Mouse (Mus musculus) spleen, adult 2 months (tissue): Measurements from ENCODE around the gene Ldhal6b. TPM values are rescaled to one million over a fixed set of nuclear protein-coding genes. Genes with fewer than 3 reads are reported as not detected.

Experiments
- DNase-seq, 2 experiments: peaks; one replicate each; pipeline versions ENCODE4 v3.0.0 to v3.0.0-alpha.2; 2012 to 2021; ENCODE audit warnings: low spot score in 2 of 2, low read depth in 1 of 2
- H3K27ac ChIP-seq: fragments of 200-500 bp; 2 replicates; pipeline ENCODE4 v1.5.1; 2012; ENCODE audit warnings: low read length, inconsistent platforms; ENCODE audit not compliant: insufficient read depth
- H3K27me3 ChIP-seq: fragments of 200-500 bp; 2 replicates; pipeline ENCODE4 v1.6.1; 2012; ENCODE audit warnings: mild to moderate bottlenecking, moderate library complexity, low read length, inconsistent platforms; ENCODE audit not compliant: control insufficient read depth, insufficient read depth
- H3K36me3 ChIP-seq: fragments of 200-500 bp; 2 replicates; pipeline ENCODE4 v1.6.1; 2012; ENCODE audit warnings: mild to moderate bottlenecking, low read length, inconsistent platforms; ENCODE audit not compliant: control insufficient read depth, insufficient read depth
- H3K4me1 ChIP-seq: fragments of 200-500 bp; 2 replicates; pipeline ENCODE4 v1.6.1; 2011; ENCODE audit warnings: inconsistent platforms; ENCODE audit not compliant: control insufficient read depth, insufficient read depth, insufficient read length
- H3K4me3 ChIP-seq: fragments of 200-500 bp; 2 replicates; pipeline ENCODE4 v1.5.1; 2011; ENCODE audit warnings: mild to moderate bottlenecking, inconsistent platforms; ENCODE audit not compliant: insufficient read depth, insufficient read length; ENCODE audit errors: extremely low read depth
- CTCF ChIP-seq: fragments of 200-500 bp; IDR thresholded peaks from 2 replicates; pipeline ENCODE4 v1.5.1; 2011; ENCODE audit warnings: mild to moderate bottlenecking, inconsistent platforms; ENCODE audit not compliant: insufficient read depth, insufficient read length, insufficient replicate concordance; ENCODE audit errors: extremely low read depth
- POLR2A ChIP-seq: fragments of 200-500 bp; IDR thresholded peaks from 2 replicates; pipeline ENCODE4 v1.6.1; 2011; ENCODE audit warnings: low read depth, low read length, inconsistent platforms
- WGBS: fragments of 180-500 bp; shearing (Covaris S2); methylation state at CpG from one replicate; pipeline ENCODE4 v1.1.7; 2018; 5-methylcytosine and 5-hydroxymethylcytosine counted together
- polyA plus RNA-seq: library from polyadenylated mRNA; depleted of rRNA; stranded (reverse); fragments of >200 nt; gene quantifications from 2 replicates; pipeline ENCODE4 v1.2.3, GENCODE M21; 2012

Gene Ldhal6b
- polyA plus RNA-seq, 1 experiment, result 0.44 TPM

DNA sequence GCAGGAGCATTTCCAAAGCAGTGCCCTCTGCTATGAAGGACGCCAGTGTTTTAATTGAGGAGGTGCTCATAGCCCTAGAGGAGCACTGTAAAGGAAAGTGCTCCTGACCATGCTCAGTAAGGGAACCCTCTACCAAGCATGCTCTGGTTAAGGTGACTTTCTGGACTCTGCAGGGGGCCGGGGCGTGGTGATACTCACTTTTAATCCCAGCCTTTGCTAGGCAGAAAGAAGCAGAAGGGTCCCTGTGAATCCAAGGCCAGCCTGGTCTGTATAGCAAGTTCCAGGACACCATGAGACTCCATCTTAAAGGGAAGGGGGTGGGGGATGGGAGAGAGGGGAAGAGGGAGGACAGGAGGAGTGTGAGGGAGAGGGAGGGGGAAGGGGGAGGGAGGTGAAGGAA lies 30.2 kb downstream of the Ldhal6b start:
- H3K27ac ChIP-seq, result no peak overlapping the region
- DNase-seq, result no peak
- no peaks in the 10 kb centered on the region for H3K27me3 ChIP-seq
- WGBS, result 97% methylated on average over 3 of the region's 3 CpGs
- H3K4me1 ChIP-seq, result no peaks in the 10 kb centered on the region
- H3K36me3 ChIP-seq, result no peaks in the 10 kb centered on the region
- H3K4me3 ChIP-seq, result no peak overlapping the region
- no peak for TF ChIP-seq POLR2A
- TF ChIP-seq CTCF, result no peak

DNA sequence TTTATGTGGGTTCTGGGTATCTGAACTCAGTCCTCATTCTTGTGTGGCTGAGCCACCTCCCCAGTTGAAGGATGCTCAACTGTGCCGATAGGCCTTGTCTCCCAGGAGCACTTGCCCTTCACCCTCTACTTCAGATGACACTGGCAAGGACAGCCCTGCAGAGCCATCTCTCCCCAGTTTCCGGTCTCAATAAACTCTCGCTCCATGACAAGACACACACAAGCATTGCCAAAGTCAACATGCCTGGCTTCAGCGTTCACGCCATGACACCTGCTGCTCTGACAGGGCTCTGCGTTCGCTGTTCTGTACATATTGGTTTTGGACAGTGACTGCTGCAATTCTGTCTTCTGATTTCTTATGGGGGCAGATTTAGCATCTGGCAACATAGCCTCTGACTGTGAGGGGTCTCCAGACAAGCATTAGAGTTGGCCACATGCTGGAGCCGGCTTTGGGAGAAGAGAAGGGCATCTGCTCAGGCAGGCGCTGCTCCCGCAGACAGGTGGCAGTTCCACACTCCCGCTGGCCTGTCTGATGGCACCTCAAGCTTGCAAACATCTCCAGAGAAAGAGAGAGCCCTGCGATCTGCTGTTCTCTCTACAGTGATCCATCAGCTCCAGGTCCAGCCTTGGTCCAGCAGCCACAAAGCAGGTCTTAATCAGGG lies 31.6 kb downstream of the Ldhal6b start:
- H3K4me3 ChIP-seq, result no peak overlapping the region
- no peaks in the 10 kb centered on the region for H3K27me3 ChIP-seq
- no peak overlapping the region for H3K27ac ChIP-seq
- no peak for DNase-seq
- WGBS, result 95% methylated on average over 12 of the region's 12 CpGs
- no peaks in the 10 kb centered on the region for H3K36me3 ChIP-seq
- no peak for TF ChIP-seq CTCF
- no peak for TF ChIP-seq POLR2A
- no peaks in the 10 kb centered on the region for H3K4me1 ChIP-seq

DNA sequence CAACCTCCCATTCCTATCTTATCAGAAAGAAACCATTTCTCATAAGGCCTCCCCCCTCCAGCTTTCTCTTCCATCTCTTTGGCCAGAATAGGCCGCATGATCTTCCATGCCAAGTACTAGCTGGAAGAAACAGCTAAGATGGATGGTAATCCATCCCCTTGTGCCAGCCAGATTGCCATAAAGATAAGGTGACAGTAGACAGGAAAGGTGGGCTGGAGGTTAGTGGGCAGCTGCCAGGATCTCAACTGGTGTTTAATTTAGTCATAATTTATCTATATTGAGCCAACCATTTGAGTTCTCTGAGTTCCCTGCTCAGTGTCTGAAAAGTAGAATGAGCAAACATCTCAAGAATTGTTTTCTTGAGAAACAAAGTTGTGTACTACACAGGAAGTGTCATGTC lies 32.9 kb downstream of the Ldhal6b start:
- no peak for DNase-seq
- no peaks in the 10 kb centered on the region for H3K36me3 ChIP-seq
- WGBS, result 93% methylated on average over 1 of the region's 1 CpGs
- no peak overlapping the region for H3K4me3 ChIP-seq
- no peaks in the 10 kb centered on the region for H3K4me1 ChIP-seq
- TF ChIP-seq POLR2A (no peak), CTCF (no peak)
- H3K27ac ChIP-seq, result no peak overlapping the region
- no peaks in the 10 kb centered on the region for H3K27me3 ChIP-seq

DNA sequence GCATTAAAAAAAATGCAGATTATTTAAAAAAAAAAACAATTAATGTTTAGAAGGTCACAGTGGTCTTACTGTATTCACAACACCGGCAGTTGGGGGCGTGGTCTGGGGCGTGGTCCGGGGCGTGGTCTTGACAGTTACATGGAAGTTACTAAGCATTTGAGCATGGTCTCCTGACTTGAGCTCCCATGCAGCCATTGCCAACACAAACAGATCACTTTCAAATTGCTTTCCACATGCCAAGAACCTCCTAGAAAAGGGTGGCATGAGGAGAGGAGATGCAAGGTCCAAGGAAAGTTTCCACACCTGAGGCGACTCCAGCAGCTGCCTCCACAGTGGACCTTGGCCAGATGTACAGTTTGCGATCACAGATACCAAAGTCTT lies 40.6 kb downstream of the Ldhal6b start:
- TF ChIP-seq POLR2A (no peak), CTCF (no peak)
- no peaks in the 10 kb centered on the region for H3K4me1 ChIP-seq
- WGBS, result 31% methylated on average over 7 of the region's 7 CpGs
- H3K36me3 ChIP-seq, result no peaks in the 10 kb centered on the region
- no peaks in the 10 kb centered on the region for H3K27me3 ChIP-seq
- no peak overlapping the region for H3K4me3 ChIP-seq
- H3K27ac ChIP-seq, result no peak overlapping the region
- no peak for DNase-seq

DNA sequence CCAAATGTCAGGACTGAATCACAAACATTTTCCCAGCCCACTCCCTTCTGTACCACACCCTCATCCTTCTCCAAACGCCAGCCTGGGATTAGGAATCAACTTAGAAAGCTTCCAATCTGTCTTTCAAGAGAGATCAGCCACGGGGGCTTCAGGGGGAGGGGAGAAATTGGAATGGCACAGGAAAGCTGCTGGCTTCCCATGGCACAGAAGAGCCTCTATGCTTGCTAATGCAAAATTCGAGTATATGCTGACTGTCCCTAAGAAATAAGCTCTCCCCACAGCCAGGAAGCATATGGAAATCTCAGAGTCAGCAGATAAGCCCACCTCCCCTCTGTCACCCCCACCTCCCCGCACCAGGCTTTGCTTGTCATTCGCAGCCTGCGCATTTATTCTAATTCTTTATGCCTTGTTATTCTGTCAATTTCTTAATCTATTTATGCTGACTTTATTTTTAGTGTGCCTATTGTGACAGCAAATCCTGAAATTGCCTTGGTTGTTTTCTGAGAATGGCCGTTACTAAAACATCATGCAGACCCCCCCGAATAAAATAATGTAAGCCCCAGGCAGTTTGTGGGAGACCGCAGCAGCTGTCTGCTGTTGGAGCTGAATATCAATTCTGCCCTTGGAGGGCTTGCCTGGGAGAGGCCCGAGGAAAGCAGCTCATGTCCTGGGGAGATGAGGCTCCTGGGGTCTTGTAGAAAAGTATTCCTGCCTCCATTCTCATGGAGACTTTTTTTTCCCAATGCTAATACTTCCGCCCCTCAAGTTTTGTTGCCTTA lies 41.2 kb downstream of the Ldhal6b start:
- H3K4me3 ChIP-seq, result no peak overlapping the region
- whole genome bisulfite sequencing, result 61% methylated on average over 11 of the region's 11 CpGs
- no peaks in the 10 kb centered on the region for H3K27me3 ChIP-seq
- no peaks in the 10 kb centered on the region for H3K4me1 ChIP-seq
- no peaks in the 10 kb centered on the region for H3K36me3 ChIP-seq
- DNase-seq, result no peak
- no peak overlapping the region for H3K27ac ChIP-seq
- no peak for TF ChIP-seq CTCF
- TF ChIP-seq POLR2A, result no peak

DNA sequence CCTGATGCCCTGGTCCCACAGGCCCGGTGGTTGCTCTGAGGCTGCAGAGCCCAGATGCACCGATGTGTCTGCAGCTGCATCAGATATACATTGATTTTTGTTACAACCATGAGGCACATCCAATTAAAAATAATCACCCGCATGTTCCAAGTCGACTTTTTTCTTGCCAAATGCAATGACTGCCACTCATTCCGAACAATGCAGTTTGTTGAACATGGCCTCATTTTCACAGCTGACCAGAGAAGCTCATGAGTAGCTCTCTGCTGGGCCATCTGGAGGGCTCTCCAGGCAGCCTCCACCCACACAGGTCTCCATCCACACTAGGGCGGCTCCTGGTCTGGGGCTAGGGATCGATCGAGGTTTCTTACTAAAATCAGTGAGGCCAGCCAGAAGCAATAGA lies 45.6 kb downstream of the Ldhal6b start:
- H3K36me3 ChIP-seq, result no peaks in the 10 kb centered on the region

DNA sequence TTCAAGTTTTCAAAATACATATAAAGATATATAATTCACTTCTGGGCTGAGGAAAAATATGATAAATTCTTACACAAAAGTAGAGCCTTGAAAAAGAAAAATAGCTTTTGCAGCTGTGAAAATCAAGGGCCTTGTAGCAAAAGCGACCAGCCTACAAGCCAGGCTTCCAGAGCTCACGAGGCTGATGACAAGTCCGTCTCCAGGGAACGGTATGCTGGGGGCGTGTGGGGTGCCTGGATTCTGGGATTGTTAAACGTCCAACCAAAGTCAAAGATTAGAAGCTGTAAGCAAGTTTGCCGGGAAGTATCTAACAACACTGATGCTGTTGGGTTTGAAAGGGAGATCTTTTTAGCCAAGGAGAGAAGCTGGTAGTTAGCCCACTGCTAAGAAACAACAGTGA lies 47.0 kb downstream of the Ldhal6b start:
- TF ChIP-seq CTCF (no peak), POLR2A (no peak)

More for the DNA sequence above, 45.6 kb downstream of the Ldhal6b start:
- WGBS, result 90% methylated on average over 8 of the region's 8 CpGs
- no peak overlapping the region for H3K4me3 ChIP-seq
- no peaks in the 10 kb centered on the region for H3K27me3 ChIP-seq
- DNase-seq, result no peak
- H3K4me1 ChIP-seq, result no peaks in the 10 kb centered on the region
- TF ChIP-seq CTCF (no peak), POLR2A (no peak)
- no peak overlapping the region for H3K27ac ChIP-seq

More for the DNA sequence above, 47.0 kb downstream of the Ldhal6b start:
- no peaks in the 10 kb centered on the region for H3K36me3 ChIP-seq
- 89% methylated on average over 7 of the region's 7 CpGs for WGBS
- H3K4me1 ChIP-seq, result no peaks in the 10 kb centered on the region
- no peak overlapping the region for H3K4me3 ChIP-seq
- H3K27me3 ChIP-seq, result no peaks in the 10 kb centered on the region
- no peak overlapping the region for H3K27ac ChIP-seq
- no peak for DNase-seq
